Mouse (Mus musculus) adrenal gland, adult 8-10 months (tissue): Measurements from ENCODE around the gene Cnp. TPM values are rescaled to one million over a fixed set of nuclear protein-coding genes. Genes with fewer than 3 reads are reported as not detected.
"Not testable (repeated sequence)": the region's sequence is repeated elsewhere in the genome, so short reads cannot be mapped to it uniquely, and the experiment has no call there.

Source experiments
- DNase-seq: peaks from one replicate; pipeline ENCODE4 v3.0.0; 2022
- total RNA-seq, 4 experiments: library from RNA; stranded (reverse); gene quantifications; 2 replicates each; pipeline ENCODE4 v1.2.4; 2022

The Cnp gene
- total RNA-seq, 4 experiments from 2014 or later = 47.5 to 85.0 (median 71.9) TPM

DNA sequence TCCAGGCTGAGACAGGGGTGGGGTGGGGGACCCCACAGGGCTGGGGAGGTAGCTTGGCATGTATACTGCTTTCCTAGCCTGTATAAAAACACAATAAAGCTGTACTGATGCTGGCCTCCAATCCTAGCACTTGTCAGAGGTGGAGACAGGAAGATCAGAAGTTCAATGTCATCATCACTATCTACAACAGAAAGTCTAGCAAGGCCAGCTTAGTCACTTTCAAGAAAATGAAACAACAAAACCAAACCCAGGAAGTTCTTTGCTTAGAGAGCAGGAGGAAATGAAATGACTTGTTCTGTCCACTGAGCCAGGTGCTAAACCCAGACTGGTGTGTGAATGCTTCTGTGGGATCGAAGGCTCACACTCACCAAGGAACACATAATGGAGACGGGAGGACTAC lies 13.8 kb downstream of the Cnp start:
- no peak for DNase-seq

- no peak for DNase-seq
Observed at GRCm38 (mm10) chr11:100592346-100593046, 17.8 kb downstream of the Cnp start.

DNA sequence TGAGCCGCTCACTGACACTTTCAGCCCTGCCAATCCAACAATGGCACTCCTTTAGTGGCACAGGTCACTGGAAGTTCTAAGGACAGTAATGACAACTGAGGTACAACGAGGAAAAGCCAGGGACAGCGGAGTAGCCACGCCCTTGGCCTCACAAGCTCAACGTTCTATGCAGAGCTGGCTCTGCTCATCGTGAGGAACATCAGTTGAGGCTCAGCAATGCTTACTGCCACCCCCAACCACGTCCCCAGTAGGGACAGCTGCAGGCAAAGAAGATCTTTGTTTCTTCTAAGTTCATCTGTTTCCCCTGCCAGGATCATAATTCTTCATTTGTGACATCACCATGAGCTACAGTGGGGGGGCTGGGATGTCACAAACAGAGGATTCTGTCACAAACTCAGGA lies 19.9 kb downstream of the Cnp start:
- no peak for DNase-seq

- DNase-seq = no peak
Observed at GRCm38 (mm10) chr11:100595533-100595932, 20.8 kb downstream of the Cnp start.

DNA sequence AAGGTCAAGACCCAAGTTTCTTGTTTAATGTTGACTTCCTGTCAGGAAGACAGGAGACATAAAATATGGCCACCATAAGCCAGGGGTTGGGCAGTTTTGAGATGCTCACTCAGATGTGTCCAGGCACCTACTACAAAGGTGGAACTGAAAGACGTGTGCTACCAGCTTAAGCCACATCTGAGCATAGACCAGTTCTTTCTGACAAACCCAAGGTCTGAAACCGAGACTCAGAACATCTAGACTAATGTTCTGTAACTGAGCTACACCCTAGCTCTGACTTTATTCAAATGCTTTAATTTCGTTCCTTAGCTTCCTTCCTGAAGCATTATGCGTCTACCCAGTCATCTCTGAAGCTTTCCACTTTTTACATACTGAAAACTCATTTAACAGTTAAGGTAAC lies 23.4 kb downstream of the Cnp start:
- DNase-seq = no peak

- no peak for DNase-seq
Observed at GRCm38 (mm10) chr11:100601372-100601771, 26.7 kb downstream of the Cnp start.

DNA sequence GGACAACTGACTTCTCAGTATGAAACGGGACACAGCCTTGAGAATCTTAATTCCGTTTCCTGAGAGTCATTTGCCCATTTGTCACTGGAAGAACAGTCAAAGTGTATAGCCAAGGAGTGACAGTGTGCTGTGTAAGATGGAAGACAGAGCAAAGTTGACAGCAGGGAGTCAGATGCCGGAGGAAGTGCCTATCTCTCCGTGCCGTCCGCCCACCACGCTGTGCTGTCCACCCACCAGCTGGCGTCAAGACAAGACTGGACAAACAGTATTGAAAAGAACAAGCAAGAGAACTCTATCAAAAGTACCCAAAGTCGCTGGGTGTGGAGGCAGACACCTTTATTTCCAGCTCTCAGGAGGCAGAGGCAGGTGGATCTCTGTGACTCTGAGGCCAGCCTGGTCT lies 28.5 kb downstream of the Cnp start:
- DNase-seq = no peak

GRCm38 (mm10) chr11:100603813-100604212 lies 29.1 kb downstream of the Cnp start:
- DNase-seq = no peak

GRCm38 (mm10) chr11:100604321-100605005 lies 29.8 kb downstream of the Cnp start:
- DNase-seq = no peak

DNA sequence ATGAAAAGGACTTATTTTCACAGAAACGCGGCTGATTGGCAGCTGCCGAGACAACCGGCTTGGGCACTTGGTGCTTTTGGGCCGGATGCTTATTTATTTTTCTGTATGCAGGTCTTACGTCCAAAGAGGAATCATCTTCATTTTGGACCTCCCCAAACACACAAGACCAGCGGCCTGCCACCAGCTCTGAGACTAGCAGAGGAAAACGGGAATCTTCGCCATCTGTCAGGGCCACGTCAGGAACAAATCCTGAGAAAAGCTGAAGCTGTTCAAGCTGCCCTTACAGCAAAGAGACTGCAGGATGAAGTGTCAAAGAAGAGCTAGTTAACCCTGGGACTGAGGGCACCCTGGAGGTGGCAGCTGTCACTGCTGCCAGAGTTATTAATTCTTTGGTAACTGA lies 30.7 kb downstream of the Cnp start:
- DNase-seq = no peak

DNA sequence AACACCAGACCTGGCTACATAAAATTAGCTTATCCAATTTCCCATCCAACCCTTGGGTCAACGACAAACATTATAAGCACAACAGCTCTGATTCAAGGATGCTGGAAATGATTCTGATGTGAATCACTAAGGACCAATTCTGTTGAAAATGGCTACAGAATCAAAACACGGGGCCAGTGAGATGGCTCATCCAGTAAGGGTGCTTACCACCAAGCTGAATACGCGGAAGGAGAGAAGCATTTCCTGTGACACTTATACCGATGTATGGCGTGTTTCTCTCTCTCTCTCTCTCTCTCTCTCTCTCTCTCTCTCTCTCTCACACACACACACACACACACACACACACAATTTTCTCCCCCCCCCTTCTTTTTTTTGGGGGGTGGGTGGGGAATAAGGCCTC lies 32.4 kb downstream of the Cnp start:
- DNase-seq = no peak

DNA sequence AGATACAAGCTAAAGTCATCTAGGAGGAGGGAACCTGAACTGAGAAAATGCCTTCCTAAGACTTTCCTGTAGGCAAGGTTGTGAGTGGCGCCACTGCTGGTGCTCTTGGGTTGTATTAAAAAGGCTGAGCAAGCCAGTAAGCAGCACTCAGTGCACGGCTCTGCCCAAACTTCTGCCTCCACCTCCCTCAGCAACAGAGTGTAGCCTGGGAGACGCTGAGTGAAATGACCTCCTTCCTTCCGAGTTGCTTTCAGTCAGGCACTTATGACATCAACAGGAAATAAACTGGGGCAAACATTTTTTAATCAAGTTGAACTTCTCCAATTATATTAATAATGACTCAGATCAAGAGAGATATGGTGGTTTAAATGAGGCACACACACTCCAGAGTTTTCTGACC lies 34.1 kb downstream of the Cnp start:
- DNase-seq = no peak

GRCm38 (mm10) chr11:100609355-100609996 lies 34.8 kb downstream of the Cnp start:
- DNase-seq = no peak

GRCm38 (mm10) chr11:100609997-100610680 lies 35.4 kb downstream of the Cnp start:
- DNase-seq = no peak

GRCm38 (mm10) chr11:100611627-100612026 lies 36.9 kb downstream of the Cnp start:
- no peak for DNase-seq

- no peak for DNase-seq
Observed at GRCm38 (mm10) chr11:100613241-100613640, 38.5 kb downstream of the Cnp start.

DNA sequence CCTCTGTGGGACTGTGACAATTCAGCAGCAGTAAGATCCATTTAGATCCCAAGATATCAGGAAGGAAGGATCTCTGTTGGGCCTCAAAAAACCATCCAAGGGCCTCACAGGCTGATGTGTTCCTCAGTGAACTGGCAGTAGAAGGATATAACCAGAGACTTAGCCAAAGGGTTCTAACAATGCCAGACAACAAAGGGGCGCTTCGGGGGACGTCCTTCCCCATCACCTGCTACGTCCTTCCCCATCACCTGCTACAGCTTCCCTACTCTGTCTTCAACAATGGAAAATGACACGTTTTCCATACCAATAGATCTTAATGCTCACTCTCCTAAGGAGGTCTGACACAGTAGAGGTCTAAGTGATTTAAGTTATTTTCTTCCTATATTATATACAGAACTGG lies 41.6 kb downstream of the Cnp start:
- no peak for DNase-seq

DNA sequence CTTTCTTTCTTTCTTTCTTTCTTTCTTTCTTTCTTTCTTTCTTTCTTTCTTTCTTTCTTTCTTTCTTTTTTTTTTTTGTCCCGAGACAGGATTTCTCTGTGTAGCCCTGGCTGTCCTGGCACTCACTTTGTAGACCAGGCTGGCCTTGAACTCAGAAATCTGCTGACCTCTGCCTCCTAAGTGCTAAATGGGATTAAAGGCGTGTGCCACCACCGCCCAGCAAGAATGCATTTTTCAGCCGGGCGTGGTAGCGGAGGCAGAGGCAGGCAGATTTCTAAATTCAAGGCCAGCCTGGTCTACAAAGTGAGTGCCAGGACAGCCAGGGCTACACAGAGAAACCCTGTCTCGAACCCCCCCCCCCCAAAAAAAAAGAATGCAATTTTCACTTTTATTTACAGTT lies 42.1 kb downstream of the Cnp start:
- DNase-seq = not testable (repeated sequence)

DNA sequence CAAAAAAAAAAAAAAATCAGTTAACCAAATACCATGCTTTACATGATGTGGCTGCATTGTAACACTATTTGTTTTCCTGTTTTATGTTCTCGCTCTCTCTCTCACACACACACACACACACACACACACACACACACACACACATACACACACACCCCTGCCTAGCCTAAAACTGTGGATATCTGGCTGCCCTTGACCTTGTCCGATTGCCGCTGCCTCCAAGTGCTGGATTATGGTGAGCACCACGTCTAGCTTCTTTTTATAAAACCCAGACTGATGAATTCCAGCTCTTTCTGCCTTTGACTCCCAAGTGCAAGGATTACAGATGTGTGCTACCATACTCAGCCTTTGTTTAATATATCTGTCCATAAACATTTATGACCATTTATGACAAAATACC lies 42.8 kb downstream of the Cnp start:
- DNase-seq = no peak

GRCm38 (mm10) chr11:100618761-100619484 lies 44.2 kb downstream of the Cnp start, which contains the start of gene Nkiras2:
Gene Nkiras2, plus strand, starts transcription at chr11:100619244.
- peak; percentile 52 for DNase-seq

DNA sequence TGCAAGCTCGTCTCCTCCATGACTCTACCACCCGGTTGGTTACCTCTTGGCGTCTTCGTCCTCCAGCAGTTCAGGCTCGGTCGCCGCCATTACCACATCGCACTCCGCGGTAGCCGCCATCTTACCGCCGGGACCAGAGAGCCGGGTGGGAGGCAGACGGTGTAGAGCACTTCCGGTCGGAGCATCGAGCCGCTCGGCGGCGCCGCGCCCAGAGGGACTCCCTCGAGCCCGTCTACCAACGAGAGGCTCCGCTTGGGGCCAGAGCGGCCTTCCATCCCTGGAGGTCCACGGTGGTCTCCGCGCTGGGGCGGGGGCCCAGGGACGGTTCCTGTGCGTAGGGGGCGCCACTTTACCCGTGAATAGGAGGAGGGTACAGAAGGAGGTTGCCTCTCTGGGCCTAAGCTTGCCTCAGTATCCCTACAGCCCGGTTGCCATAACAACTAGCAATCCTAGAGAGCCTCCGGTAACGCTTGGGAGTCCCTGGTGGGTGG lies 44.8 kb downstream of the Cnp start:
- peak; percentile 91 for DNase-seq

GRCm38 (mm10) chr11:100619982-100620381 lies 45.3 kb downstream of the Cnp start, which contains the start of gene Dnajc7:
Gene Dnajc7, minus strand, starts transcription at chr11:100620168.
- no peak for DNase-seq
